Mouse (Mus musculus) left cerebral cortex, adult 8-10 months (tissue): ENCODE measurements around the gene Diras2. TPM values are rescaled to one million over a fixed set of nuclear protein-coding genes. Genes with fewer than 3 reads are reported as not detected.
A peak's percentile ranks its signal among the peaks of the same experiment; 100 is the strongest.

ENCODE experiments used
- DNase-seq, 2 experiments: peaks; one replicate each; pipeline ENCODE4 v3.0.0; 2022; ENCODE audit warnings: low spot score in 2 of 2
- total RNA-seq, 4 experiments: library from RNA; stranded (reverse); gene quantifications; 2 replicates each; pipeline ENCODE4 v1.2.4; 2022

Diras2 gene
- total RNA-seq, 4 experiments from 2014 or later = 171 to 226 (median 187) TPM

DNA sequence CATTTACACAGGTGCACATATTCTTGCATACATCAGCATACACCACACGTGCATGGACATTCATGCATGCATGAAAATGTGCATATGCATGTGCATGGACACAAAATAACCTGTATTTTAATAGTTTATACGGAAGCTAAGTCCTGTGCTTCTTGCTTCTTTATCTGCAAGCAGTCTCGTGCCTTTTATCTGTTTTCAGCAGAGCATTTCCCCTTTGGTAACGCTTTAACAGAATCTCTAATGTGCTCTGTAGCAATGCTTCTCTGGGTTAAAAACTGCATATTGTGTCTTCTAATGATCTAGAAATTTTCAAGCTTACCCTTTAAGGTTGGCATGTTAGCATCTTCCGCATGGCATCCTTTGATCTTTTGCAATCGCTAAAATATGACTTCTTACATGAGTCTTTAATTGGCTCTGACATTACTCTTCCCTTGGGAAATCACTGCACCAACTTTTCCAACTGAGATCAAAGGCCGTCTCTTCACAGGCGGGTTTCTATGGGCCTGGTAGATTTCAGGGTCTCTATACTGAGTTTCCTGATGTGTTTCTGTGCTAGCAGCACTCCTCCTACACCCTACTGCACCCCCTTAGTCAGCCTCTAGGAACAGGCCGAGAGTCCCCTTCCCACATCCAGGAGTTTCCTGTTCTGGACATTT, 21.9 kb upstream of the Diras2 start:
- no peak for DNase-seq

DNA sequence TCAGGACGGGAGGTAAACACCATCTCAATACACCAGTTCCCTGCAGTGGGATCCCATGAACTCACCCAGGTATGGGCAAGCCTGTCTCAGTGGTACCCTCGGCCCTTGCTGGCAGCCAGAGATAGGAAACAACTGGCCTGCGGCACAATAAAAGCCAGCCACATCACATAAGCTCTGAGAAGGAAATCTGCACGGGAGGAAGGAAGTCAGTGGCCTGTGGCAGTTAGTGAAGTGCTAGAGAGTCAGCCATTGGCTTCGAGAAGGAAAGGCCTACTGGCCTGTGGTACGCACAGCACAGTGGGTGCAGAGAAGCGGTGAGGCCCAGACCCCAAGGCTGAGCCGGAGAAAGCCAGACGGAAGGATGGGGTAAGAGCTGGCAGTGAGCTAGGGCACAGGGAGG, 20.2 kb upstream of the Diras2 start:
- DNase-seq = no peak

DNA sequence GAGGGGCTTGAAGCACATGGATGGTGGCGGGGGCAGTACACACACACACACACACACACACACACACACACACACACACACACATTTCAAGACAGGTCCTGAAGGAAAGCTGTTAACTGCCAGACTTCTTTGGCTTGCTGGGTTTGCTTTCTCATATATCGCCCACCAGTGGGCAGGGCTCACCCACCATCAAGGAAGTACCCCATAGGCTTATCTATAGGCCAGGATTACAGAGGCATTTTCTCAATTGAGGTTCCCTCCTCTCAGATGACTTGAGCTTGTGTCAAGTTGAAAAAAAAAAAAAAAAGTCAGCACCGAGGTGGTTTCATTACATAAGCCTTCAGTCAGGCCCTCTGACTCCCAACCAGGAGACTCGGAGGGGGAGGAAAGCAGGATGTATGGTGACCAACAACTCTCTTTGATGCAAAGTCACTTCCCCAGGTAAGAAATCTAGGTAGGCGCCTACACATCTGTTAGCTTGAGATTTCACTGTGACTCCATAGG, 19.7 kb upstream of the Diras2 start:
- DNase-seq = no peak

DNA sequence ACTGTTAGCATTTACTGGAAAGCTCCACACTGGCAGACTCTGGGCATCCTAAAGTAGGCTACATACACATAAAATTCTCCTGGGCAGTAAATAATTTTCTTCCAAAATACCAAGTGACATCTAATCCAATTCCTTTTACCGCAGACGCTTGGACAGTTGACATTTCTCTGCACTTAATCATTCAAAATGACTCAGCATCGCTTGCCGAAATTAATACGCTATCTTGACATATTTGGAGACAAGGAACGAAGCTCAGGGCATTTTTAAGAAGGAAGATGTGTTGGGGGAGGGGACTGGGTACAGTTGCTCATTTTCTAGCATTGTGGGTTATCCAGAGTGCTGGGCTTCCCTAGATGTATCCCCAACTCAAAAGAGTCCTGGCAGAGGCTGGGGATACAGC, 15.2 kb upstream of the Diras2 start:
- DNase-seq = no peak

DNA sequence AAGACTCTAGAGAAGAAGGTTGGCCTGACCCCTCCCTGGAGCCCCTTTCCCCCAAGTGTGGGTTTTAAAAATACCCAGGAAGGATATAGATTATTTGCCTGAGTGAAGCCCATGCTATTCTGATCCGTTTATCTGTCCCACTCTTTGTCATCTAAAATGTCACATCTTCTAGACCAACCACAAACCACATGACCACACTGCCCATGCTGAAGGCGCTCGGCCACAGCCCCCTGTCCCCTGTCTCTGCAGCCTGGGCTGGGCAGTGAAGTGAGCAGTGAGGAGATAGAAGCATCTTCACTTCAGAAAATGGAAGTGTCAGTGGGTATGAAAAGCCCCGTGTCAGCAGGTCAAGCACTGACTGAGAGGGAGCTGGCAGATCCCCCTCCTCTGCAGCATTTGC, 11.6 kb upstream of the Diras2 start:
- DNase-seq = no peak

DNA sequence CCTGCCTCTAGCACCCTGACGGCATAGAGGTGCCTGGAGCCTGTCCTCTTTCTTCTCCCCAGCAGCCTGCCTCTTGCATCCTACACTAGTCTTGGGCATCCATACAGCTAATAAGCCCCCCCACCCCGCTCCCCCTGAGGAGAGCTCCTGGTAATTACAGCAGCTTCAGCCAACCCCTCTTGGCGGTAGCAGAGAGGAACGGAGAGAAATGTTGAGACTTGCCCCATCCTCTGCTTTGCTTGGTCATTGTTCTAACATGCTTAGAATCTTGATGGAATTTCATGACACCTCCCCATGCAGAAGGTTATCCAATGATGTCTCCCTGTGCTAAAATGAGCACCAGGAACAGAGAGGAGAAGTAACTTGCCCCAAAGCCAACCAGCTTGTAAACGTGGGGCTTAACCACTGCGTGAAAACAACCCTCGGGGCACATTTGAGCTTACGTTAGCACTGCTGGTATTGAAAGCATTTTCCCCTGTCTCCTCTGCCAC, 11.0 kb upstream of the Diras2 start:
- no peak for DNase-seq

DNA sequence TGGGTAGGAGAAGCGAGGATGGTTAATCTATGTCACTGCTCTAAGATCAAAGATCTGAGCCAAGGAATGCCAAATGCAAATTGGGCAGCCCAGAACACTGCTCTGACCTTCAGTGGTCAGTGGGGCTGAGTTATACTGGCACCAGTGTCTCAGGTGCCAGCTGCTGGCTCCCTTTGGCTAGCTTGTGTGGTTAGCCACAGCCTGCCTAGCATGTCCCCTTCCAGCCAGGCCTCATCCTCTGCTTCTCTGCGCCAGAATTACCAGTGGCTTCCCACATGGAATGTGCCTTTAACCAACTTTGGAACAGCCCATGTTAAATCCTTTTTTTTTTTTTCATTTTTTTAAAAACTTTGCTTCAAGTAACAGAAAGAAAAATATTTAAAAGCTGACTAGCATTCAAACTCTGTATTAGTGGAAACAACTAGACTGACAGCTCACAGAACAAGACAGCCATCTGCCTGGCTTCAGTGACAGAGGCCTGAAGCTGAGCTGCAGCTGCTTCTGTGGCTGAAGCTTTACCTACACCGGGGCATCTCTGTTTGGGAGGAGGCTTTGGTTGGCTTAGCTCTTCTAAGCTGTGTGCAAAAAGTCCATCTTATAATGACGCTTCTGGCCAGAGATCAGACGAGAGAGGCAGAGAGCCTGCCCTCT, 10.4 kb upstream of the Diras2 start:
- DNase-seq = no peak

DNA sequence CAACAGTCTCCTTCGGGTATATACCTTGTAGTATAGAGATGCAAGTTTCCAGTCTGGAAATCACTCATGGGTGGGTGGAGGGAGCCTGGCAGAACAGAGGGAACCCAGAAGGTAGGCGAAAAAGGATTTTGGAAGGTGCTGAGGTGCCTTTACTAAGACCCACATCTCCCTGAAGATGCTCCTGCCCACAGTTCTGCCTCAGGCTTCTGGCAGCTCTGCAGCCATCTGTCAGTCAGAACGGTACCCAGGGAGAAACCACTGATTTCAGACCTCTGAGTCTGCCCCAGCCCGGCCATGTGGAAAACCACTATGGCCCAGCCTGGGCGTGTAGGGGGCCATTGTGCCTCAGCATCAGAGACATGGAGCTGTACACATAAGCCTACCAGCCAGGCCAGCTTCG, 8.4 kb upstream of the Diras2 start:
- DNase-seq = peak in 1 of 2 experiments; percentile 52

DNA sequence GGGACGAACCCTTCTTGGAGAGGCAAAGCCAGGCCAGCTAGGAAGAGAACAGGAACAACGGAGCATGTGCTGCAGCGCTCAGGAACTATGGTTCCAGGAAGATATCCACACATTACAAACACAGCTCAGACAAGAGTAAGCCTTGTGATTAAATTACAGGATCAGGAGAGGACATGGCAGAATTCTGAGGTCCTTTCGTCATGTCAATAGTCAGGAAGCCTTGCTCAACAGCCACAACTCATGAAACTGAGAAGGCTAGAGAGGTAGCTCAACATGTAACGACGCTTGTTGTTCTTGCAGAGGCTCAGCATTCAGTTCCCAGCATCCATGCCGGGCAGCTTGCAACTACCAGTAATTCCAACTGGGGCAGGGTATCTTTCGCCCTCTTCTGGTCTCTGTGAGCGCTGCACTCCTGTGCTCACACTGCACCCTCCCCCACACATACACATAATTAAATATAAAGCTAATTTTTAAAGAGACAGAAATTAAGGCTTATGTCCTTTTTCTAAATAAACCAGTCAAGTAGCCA, 7.6 kb upstream of the Diras2 start:
- no peak for DNase-seq

DNA sequence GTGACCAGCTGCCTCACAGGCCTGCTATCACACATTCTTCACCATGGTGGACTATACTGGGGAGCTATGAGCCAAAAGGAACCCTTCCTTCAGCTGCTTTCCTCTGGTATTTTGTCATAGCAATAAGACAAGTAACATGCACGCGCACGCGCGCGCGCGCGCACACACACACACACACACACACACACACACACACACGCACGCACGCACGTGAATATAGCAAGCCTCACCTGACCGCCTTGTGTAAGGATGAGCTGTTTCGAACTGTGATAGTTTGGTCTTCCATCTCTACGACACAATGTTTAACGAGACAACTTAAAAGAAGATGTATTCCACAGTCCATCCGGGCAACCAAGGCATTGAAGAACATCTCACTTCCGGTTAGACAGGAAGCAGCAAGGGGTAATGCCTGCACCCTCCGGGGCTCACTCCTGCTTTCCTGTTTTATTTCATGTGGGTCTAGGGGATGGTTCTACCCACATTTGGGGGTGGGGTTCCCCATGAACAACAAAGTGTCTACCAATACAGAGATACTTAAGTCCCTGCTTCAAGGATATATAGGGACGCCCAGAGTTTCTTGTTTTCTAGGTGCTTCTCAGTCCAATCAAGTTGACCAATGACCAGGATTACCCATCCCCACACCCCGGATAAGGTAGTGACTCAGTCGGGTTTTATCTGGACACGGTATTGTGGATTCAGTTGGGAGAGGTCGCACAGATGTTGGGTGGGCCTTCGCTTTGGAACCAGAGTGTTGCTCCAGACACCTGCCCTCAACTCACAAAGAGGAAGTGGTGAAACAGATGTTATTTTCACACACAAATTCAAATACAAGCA, 6.9 kb upstream of the Diras2 start:
- DNase-seq = no peak

DNA sequence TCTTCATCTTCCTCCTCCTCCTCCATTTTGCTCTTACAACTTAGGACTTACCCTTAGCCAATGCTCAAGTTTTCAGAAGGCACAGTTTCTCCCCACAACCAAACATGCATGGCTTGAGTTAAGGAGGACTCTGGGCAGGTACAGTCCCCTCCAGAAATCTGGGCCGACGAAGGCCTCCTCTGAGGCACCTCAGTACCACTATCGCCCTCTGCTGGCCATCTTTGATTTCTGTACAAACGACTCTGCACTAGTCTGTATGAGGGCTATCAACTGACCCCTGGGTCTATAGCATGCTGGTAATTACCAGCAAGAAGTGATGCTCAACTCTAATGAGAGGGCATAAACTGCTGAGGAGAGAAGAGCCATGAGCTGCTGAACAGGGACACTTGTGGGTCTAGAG, 4.5 kb upstream of the Diras2 start:
- no peak for DNase-seq

DNA sequence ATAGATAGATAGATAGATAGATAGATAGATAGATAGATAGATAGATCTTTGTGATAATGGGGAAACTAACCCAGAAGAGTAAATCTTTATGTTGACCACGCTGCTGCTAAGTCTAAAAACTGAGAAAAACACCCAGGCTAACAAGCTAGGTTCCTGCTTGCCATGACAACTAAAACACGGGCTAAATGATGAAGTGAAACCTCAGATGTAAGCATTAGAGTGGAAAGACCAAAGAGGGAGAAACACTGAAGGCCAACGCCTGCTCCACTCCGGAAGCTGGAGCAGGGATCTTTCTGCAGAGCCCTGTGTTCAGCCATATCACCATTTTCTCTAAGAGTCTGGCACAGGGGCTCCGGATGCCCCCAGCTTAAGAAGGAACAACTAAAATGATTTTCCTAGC, 2.6 kb upstream of the Diras2 start:
- no peak for DNase-seq

DNA sequence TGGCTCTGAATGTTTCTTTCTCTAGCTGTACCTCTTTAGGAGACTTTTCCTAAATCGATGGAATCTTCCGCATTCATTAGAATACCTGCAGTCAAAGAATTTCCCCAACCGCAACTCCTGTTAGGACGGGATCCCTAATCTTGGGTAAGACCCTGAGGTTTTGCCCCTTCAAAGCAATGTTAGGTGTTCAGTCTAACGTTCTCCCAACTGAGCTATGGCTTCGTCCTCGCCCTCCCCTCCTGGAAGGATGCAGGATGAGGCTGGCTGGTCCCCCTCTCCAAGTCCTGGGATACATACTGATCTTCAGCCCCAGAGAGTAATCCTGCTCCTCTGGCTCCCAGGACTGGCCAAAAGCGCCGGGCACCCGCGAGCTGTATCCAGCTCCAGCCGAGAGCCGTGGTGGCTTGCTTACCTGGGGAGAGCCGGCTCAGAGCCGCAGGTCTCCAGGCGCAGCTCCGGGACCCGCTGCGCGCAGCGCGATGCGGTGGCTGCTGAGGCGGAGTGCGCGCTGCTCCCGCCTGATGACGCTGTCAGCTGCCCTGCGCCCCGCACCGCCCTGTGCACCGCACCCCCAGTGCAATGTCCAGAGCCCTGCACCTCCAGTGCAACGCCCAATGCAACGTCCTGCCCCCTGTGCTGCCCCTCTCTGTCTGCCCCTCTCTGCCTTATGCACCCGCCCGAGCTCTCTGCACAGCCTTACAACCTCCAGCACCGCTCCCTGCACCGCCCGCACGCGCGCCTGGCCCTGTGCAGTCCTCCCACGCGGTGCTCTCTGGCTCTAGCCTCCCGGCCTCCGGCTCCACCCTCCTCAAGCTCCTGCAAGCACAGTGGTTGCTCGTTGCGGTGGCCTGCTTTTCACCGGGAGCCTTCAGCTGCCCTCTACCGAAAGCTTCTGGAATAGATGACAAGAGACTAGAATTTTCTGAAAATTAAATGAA, 802 bp downstream of the Diras2 start:
- peak; percentile 48 to 88 for DNase-seq

DNA sequence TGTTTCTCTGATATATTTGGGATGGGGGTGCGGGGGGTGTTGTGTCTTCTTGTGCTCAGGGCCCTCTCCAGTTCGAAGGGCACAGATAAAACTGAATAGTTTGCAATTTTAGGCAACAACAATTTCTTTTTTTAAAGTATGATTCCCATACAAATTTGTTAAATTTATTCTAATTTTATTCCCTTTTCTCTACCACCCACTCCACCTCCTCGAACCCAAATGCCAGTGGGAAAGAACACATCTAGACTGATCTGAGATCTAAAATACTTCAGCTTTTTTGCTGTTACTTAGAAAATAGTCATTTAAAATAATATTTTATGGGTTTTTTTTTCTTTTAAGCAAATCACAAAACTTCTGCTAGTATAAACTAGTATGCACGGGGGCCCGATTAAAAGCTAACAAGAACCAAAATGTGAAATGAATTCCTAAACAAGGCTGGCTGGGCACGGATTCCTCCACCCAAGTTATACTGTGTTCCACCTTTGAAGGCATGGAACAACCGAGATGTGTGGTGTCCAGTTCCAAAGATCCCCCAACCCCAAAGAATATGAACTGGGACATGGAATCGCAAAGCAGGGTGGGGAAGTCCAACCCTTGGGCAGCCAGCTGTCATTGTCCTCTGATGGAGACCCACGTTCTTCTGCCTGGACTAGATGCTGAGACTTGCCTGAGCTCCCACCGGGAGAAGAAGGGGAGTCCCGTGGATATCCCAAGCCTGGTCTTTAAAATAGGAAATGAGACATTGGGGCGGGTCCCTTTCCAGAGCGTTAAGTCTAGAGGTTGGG, 1.7 kb downstream of the Diras2 start:
- no peak for DNase-seq

DNA sequence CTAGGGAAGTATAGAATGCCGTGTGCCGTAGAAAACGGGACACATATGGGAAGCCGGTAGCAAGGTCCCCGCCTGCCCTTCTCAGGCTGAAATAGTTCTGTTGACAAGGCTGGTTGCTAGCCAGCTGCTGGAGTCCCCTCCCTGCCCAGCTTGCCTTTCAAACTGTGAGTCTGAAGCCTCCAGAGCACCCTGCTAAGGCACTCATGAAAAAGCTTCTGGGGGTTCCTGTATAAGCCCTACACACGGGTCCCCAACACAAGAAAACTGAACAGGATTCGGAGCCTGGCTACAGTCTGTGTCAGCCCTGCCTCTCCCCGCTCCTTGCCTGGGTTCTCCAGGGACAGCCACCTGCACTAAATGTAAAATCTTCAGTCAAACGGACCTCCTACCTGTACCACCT, 2.3 kb downstream of the Diras2 start:
- DNase-seq = peak in 1 of 2 experiments; percentile 24

DNA sequence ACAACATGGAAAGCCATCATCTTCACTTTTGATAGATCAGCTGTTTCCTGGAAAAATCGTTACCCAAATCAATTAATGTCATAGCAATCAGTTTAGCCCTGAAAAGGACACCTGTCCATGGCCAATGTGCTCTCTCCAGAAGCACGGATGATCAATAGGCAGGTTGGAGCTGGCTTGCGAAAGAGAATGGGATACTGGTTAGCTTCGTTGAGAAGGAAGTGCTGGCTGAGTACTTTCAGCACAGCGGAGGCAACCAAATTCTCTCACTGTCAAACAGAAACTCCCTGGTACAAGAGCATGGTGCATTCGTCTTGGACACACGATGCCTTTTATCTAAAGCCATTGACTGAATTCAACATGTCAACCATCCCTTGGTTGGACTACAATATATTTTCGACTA, 2.8 kb downstream of the Diras2 start:
- DNase-seq = no peak

DNA sequence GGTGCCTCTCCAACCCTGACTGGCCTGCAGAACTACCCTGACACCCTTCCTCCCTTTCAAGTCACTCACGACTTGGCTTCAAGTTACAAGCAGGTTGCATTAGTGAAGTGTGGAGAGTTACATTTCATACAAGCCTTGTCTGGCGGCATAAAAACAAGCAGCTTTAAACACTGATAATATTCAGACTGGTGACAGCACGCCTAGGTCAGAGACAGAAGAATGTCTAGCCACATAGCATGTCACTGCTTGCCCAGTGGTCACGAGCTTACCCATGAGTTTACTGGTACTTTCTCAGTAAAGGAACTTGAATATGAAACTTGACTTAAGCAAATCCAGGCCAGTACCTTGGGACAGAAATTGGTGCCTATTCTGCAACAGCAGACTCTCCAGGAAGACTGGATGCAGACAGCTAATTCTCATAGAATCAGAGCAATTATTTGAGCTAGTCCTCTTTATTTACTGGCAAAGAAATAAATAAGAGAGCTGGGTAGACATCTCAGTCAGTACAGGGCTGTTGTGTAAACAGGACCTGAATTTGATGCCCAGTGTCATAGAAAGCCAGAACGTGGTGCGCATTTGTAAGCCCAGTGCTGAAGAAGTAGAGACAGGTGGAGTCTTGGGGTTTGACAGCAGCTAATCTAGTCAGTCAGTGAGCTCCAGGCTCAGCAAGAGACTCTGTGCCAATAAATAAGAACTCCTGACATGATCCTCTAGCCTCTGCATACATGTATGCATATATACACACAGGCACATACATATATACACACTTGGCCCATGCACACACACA, 4.6 kb downstream of the Diras2 start:
- DNase-seq = no peak

DNA sequence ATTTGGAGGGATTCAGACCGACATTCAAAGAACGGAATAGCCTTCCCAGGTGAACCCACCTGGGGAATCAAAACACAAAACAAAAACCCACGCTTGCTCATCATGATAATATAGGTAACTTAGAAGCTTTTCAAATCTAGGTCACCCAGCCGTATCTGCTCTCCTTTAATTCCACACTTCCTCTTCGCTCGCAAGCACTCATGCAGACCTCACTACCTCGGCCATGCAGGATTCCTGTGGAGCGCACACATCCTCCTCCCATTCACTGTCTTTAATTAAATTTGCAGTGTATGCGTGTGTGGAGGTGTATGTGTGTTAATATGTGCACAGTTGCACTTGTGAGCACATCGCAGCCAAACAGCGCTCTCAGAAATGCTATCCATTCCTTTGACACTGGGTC, 6.8 kb downstream of the Diras2 start:
- DNase-seq = no peak

DNA sequence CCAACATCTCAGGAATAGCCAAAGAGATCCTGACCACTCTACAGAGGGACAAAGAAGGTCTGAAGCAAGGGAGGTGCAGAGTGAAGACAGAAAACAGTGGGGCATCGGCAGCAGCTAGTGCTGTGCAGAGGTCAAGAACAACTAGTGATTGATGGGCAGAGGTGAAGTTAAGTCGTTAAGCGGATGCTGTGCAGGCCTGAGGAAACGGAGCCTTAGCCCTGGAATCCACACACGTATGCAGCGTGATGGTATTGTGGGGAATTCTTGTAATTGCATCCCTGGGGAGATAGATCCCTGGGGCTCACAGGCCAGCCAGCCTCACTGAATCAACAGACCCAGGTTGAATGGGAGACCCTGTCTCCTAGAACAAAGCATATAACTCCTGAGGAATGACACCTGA, 9.9 kb downstream of the Diras2 start:
- no peak for DNase-seq
